Mouse (Mus musculus) E14TG2a.4 (cell line): ENCODE data around the gene Mesd.

Source experiments
- CTCF ChIP-seq: conservative IDR thresholded peaks from 2 replicates; pipeline ENCODE4 v1.5.1; 2014; ENCODE audit warnings: low read length
- NANOG ChIP-seq: IDR thresholded peaks from 2 replicates; pipeline ENCODE4 v1.6.1; 2014; ENCODE audit warnings: borderline replicate concordance, low read length, mixed read lengths
- POU5F1 ChIP-seq: IDR thresholded peaks from 2 replicates; pipeline ENCODE4 v1.6.1; 2014; ENCODE audit warnings: low read length, borderline replicate concordance

GRCm38 (mm10) chr7:83884921-83885532 is 761 bp downstream of the Mesd start:
- no peak for TF ChIP-seq CTCF
- no peak for TF ChIP-seq POU5F1
- TF ChIP-seq NANOG: no peak
